Mouse (Mus musculus): ENCODE data around the gene Nudt21. TPM values are rescaled to one million over a fixed set of nuclear protein-coding genes. Genes with fewer than 3 reads are reported as not detected.

The Nudt21 gene
- polyA plus RNA-seq, 1 experiment from 2014 or later = 113 TPM

- H3K27me3 ChIP-seq = no peaks in the 10 kb centered on the region
- H3K4me2 ChIP-seq = no peak overlapping the region
- H3K4me1 ChIP-seq = no peaks in the 10 kb centered on the region
- no peak overlapping the region for H3K4me3 ChIP-seq
- 69% methylated on average over 7 of the region's 7 CpGs for WGBS
- no peaks in the 10 kb centered on the region for H3K9me3 ChIP-seq
- peaks cover 39% of the 10 kb centered on the region for H3K36me3 ChIP-seq
- H3K9ac ChIP-seq = no peak overlapping the region
- H3K27ac ChIP-seq = no peak overlapping the region
- ATAC-seq (ENCODE audit: borderline replicate concordance, extremely low read depth, low FRiP score, low TSS enrichment) = no peak
Observed at GRCm38 (mm10) chr8:93969626-93970340, 67.0 kb downstream of the Nudt21 start.

DNA sequence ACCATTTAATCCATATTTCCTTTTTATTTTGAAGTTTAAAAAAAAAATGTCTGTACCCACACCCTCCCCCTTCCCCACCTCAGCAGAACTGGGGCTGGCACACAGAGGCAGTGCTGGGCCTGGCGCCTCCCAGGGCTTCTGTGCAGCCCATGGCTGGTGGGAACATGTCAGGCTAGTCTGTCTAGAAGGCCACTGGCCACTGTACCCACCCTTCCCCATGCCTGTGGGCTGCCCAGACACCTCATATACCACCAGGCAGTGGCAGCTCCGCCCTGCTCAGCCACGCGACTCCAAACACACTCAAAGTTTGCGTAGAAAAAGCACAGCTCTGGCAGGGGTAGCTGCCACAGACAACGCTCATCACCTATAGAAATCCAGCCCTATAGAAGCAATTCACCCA is 68.5 kb downstream of the Nudt21 start:
- WGBS = 46% methylated on average over 6 of the region's 6 CpGs

More for the DNA sequence above, 68.5 kb downstream of the Nudt21 start:
- Histone ChIP-seq H3K27ac (no peak overlapping the region), H3K9me3 (no peaks in the 10 kb centered on the region), H3K4me2 (no peak overlapping the region), H3K9ac (no peak overlapping the region), H3K27me3 (no peaks in the 10 kb centered on the region), H3K4me3 (no peak overlapping the region), H3K4me1 (no peaks in the 10 kb centered on the region), H3K36me3 (peaks cover 24% of the 10 kb centered on the region)
- no peak for ATAC-seq (ENCODE audit: borderline replicate concordance, extremely low read depth, low FRiP score, low TSS enrichment)

Other genes starting within 250 kb of the Nudt21 start
- 3.4 and 3.5 TPM in 2 replicates for gene Gnao1, start 227.1 kb downstream of the Nudt21 start, polyA plus RNA-seq (2015; fragmentation: Nextera tagmentation; extraction: Ambion mirVana)
- 48.5 and 49.6 TPM in 2 replicates for gene Amfr, start 24.2 kb downstream of the Nudt21 start, polyA plus RNA-seq (2015; fragmentation: Nextera tagmentation; extraction: Ambion mirVana)
- gene Ogfod1, start 167 bp upstream of the Nudt21 start, polyA plus RNA-seq (2015; fragmentation: Nextera tagmentation; extraction: Ambion mirVana) = 10.6 and 13.7 TPM in 2 replicates
- 9.7 and 13.1 TPM in 2 replicates for gene Bbs2, start 61.9 kb upstream of the Nudt21 start, polyA plus RNA-seq (2015; fragmentation: Nextera tagmentation; extraction: Ambion mirVana)
- gene Mt4, start 100.2 kb upstream of the Nudt21 start, polyA plus RNA-seq (2015; fragmentation: Nextera tagmentation; extraction: Ambion mirVana) = not detected in 2 replicates
- 5.5 and 5.7 TPM in 2 replicates for gene Mt3, start 115.6 kb upstream of the Nudt21 start, polyA plus RNA-seq (2015; fragmentation: Nextera tagmentation; extraction: Ambion mirVana)
- gene Mt2, start 135.6 kb upstream of the Nudt21 start, polyA plus RNA-seq (2015; fragmentation: Nextera tagmentation; extraction: Ambion mirVana) = 26.6 and 33.1 TPM in 2 replicates
- gene Mt1, start 142.1 kb upstream of the Nudt21 start, polyA plus RNA-seq (2015; fragmentation: Nextera tagmentation; extraction: Ambion mirVana) = 144 and 179 TPM in 2 replicates
- 99.9 and 101 TPM in 2 replicates for gene Nup93, start 177.5 kb upstream of the Nudt21 start, polyA plus RNA-seq (2015; fragmentation: Nextera tagmentation; extraction: Ambion mirVana)

Measured in lung, embryonic 15.5 days (tissue).